In the genomic region with DNA sequence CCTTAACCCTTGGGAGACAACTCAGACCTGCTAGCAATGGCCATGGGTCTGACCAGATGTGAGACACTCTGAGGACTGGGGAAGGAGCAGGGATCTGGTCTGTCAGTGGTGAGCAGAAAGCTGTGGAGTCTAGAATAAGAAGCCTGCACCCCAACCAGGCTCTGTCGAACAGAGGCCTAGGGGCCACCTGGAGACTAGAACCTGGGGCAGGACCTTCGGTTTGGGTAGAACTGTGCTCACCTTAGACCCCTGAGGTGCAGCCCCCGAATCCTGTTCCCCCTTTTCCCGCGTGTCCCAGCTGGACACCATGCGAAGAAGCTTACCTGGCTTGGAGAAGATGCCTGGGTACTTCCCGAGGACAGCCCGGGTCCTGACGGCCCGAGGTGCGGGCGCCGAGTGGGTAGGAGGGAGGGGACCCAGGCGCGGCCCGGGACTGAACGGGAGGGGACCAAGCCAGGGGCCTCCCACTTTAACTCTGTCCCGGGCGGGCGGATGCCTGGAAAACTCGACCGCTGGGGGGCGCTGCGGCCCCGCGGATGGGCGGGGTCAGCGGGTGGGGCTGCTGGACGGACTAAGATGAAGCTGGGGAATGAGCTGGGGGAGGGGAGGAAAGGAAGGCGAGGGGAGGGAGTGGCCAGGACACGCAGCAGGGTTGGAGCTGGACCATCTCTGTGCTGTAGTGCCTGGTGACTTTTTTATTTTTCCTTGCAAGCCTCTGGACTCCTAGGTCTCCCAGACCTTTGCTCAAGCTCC, we compare ENCODE assay signal across 8 mouse cellular contexts. TPM values are rescaled to one million over a fixed set of nuclear protein-coding genes. Genes with fewer than 3 reads are reported as not detected.
DNase-seq lines count a peak whose midpoint lies in the region; ATAC-seq and TF ChIP-seq lines count a peak whose summit lies in the region.

A gene (minus strand): TSS at position 703 of the 753 bp plus-strand sequence.

- peak; percentile 82 for TF ChIP-seq CTCF in heart, postnatal 0 days (IDR thresholded peaks at IDR 0.05; ENCODE audit: low read depth)

- no peaks in the 10 kb centered on the region for H3K36me3 ChIP-seq in forebrain, embryonic 13.5 days (ENCODE audit: poor library complexity, severe bottlenecking)
- no peaks in the 10 kb centered on the region for H3K36me3 ChIP-seq in heart, postnatal 0 days (replicated peaks; ENCODE audit: control insufficient read depth, insufficient read depth, low read length)
- H3K36me3 ChIP-seq in liver, embryonic 15.5 days (replicated peaks) = no peaks in the 10 kb centered on the region

- DNase-seq in CD8-positive naive resting alpha-beta T cell, adult 2 months (ENCODE audit: low read depth in 2 of 2, low spot score in 2 of 2) = peak; percentile 6 to 40
- DNase-seq in c-Kit-positive CD71-negative TER-119-negative erythroid progenitor cells, embryonic 14.5 days (ENCODE audit: low read depth) = peak; percentile 32
- DNase-seq in heart, postnatal 0 days (ENCODE audit: low spot score) = peak; percentile 90
- DNase-seq in kidney, postnatal 4 days = peak; percentile 96
- peak; percentile 84 for DNase-seq in ovary, adult 18-20 months (ENCODE audit: low spot score)
- peak; percentile 61 for DNase-seq in thymus, postnatal 14 days

- WGBS in forebrain, embryonic 13.5 days = 3% methylated on average over 30 of the region's 31 CpGs
- 5% methylated on average over 31 of the region's 31 CpGs for WGBS in heart, postnatal 0 days
- 4% methylated on average over 30 of the region's 31 CpGs for WGBS in liver, embryonic 15.5 days (ENCODE audit: insufficient replicate concordance)

- H3K4me1 ChIP-seq in forebrain, embryonic 13.5 days = peaks cover 6% of the 10 kb centered on the region
- 0 out of 2 replicates have a peak, but pooled peaks cover 2% of the 10 kb centered on the region for H3K4me1 ChIP-seq in heart, postnatal 0 days (ENCODE audit: control insufficient read depth, insufficient read depth)
- H3K4me1 ChIP-seq in liver, embryonic 15.5 days (replicated peaks) = no peaks in the 10 kb centered on the region; the same call in 1 of the 2 replicates

- peak within 1 kb of the TSS; percentile 64 for H3K4me2 ChIP-seq in forebrain, embryonic 13.5 days
- H3K4me2 ChIP-seq in heart, postnatal 0 days (ENCODE audit: low read depth, low read length) = peak within 1 kb of the TSS; percentile 57
- H3K4me2 ChIP-seq in liver, embryonic 15.5 days = peak within 1 kb of the TSS; percentile 38

- H3K9me3 ChIP-seq in forebrain, embryonic 13.5 days (replicated peaks) = no peaks in the 10 kb centered on the region
- no peaks in the 10 kb centered on the region for H3K9me3 ChIP-seq in heart, postnatal 0 days (replicated peaks; ENCODE audit: control insufficient read depth, low read length)
- H3K9me3 ChIP-seq in liver, embryonic 15.5 days (replicated peaks) = no peaks in the 10 kb centered on the region

- no peaks in the 10 kb centered on the region for H3K27me3 ChIP-seq in forebrain, embryonic 13.5 days
- H3K27me3 ChIP-seq in heart, postnatal 0 days (ENCODE audit: control insufficient read depth, insufficient read depth, low read length) = no peaks in the 10 kb centered on the region
- 0 out of 2 replicates have a peak, but pooled peaks cover 3% of the 10 kb centered on the region for H3K27me3 ChIP-seq in liver, embryonic 15.5 days

- H3K9ac ChIP-seq in forebrain, embryonic 13.5 days = peak within 1 kb of the TSS; percentile 40
- peak within 1 kb of the TSS; percentile 43 for H3K9ac ChIP-seq in heart, postnatal 0 days (replicated peaks; ENCODE audit: low read depth, low read length)
- no peak within 1 kb of the TSS for H3K9ac ChIP-seq in liver, embryonic 15.5 days

- TF ChIP-seq EP300 in heart, postnatal 0 days (IDR thresholded peaks at IDR 0.05; ENCODE audit: low read depth) = no peak

- peak; percentile 66; the same call in 1 of the 2 replicates for ATAC-seq in forebrain, embryonic 13.5 days
- ATAC-seq in heart, postnatal 0 days (ENCODE audit: insufficient read depth, low read depth) = peak; percentile 97
- ATAC-seq in liver, embryonic 15.5 days (ENCODE audit: insufficient read depth) = peak; percentile 42

- H3K4me3 ChIP-seq in forebrain, embryonic 13.5 days = peak within 1 kb of the TSS; percentile 31
- H3K4me3 ChIP-seq in heart, postnatal 0 days (ENCODE audit: low read depth, low read length) = peak within 1 kb of the TSS; percentile 50
- peak within 1 kb of the TSS; percentile 17; the same call in 1 of the 2 replicates for H3K4me3 ChIP-seq in liver, embryonic 15.5 days (replicated peaks)

- H3K27ac ChIP-seq in forebrain, embryonic 13.5 days = no peak within 1 kb of the TSS
- peak within 1 kb of the TSS; percentile 22 for H3K27ac ChIP-seq in heart, postnatal 0 days (ENCODE audit: low read depth)
- no peak within 1 kb of the TSS for H3K27ac ChIP-seq in liver, embryonic 15.5 days (replicated peaks)

RNA-seq across cellular contexts. Expression of the gene that starts here (rescaled TPM):
- polyA plus RNA-seq in forebrain, embryonic 13.5 days (2015; fragmentation: Nextera tagmentation; extraction: Ambion mirVana) = 4.4 and 5.4 TPM in 2 replicates
- 133 and 156 TPM in 2 replicates for total RNA-seq in heart, postnatal 0 days (2014; rRNA removed; ENCODE audit: low replicate concordance)
- 67.6 and 72.4 TPM in 2 replicates for polyA plus RNA-seq in heart, postnatal 0 days (2015; fragmentation: Nextera tagmentation; extraction: Ambion mirVana)
- 9.8 and 10.6 TPM in 2 replicates for polyA plus RNA-seq in liver, embryonic 15.5 days (2015; fragmentation: Nextera tagmentation; extraction: Ambion mirVana)

Comparison
In these comparisons a context has a peak if more than half of its experiments do, and no peak if none do; other contexts are left out.
1. DNase-seq: peak in every context shown above with its lines; median percentile 96 in kidney, postnatal 4 days; 90 in heart, postnatal 0 days; 84 in ovary, adult 18-20 months; 61 in thymus, postnatal 14 days; 32 in c-Kit-positive CD71-negative TER-119-negative erythroid progenitor cells, embryonic 14.5 days; 23 in CD8-positive naive resting alpha-beta T cell, adult 2 months.
2. ATAC-seq: peak in every context shown above with its lines; median percentile 97 in heart, postnatal 0 days; 66 in forebrain, embryonic 13.5 days; 42 in liver, embryonic 15.5 days.